Mouse (Mus musculus) CH12.LX (cell line): Measurements from ENCODE around the gene Il1r1. TPM values are rescaled to one million over a fixed set of nuclear protein-coding genes. Genes with fewer than 3 reads are reported as not detected.

Experiments used
- DNase-seq: peaks from one replicate; pipeline ENCODE4 v3.0.0-alpha.2; 2013; ENCODE audit errors: extremely low read depth
- H3K27ac ChIP-seq: 2 replicates; pipeline ENCODE4 v1.5.1; 2012; ENCODE audit warnings: low read depth, mild to moderate bottlenecking, control low read depth, moderate library complexity; ENCODE audit not compliant: insufficient read depth
- H3K27me3 ChIP-seq: replicated peaks from 2 replicates; pipeline ENCODE3; 2012; ENCODE audit warnings: inconsistent platforms
- H3K36me3 ChIP-seq, 2 experiments: replicated peaks in 1 of 2; 2 replicates each; pipeline versions ENCODE3 to v1.6.1; 2012; ENCODE audit warnings: inconsistent platforms in 1 of 2, low read length in 1 of 2, mild to moderate bottlenecking in 1 of 2, mixed read lengths in 1 of 2, moderate library complexity in 1 of 2; ENCODE audit not compliant: control insufficient read depth in 1 of 2, insufficient read depth in 1 of 2
- H3K4me1 ChIP-seq, 2 experiments: 2 replicates each; pipeline ENCODE4 v1.6.1; 2012; ENCODE audit warnings: inconsistent platforms in 1 of 2, moderate library complexity in 1 of 2; ENCODE audit not compliant: insufficient read depth in 2 of 2, control insufficient read depth in 1 of 2
- H3K4me2 ChIP-seq: 2 replicates; pipeline ENCODE4 v1.6.1; 2012; ENCODE audit warnings: low read depth, mild to moderate bottlenecking, control low read depth; ENCODE audit not compliant: poor library complexity, insufficient read depth, severe bottlenecking
- H3K4me3 ChIP-seq, 3 experiments: fragments of 150-350 bp in 1 of 3; sonication (generic) in 1 of 3; replicated peaks in 1 of 3; 2 replicates each; pipeline versions ENCODE3 to v1.5.1; 2011 to 2012; ENCODE audit warnings: low read depth in 2 of 3, low read length in 2 of 3, mild to moderate bottlenecking in 2 of 3, moderate library complexity in 2 of 3, control low read depth in 1 of 3, improper control_type of control experiment in 1 of 3, inconsistent platforms in 1 of 3, mixed read lengths in 1 of 3; ENCODE audit not compliant: poor library complexity in 1 of 3
- H3K79me2 ChIP-seq: replicated peaks from 2 replicates; pipeline ENCODE4 v1.6.1; 2012; ENCODE audit warnings: mild to moderate bottlenecking, moderate library complexity; ENCODE audit not compliant: control insufficient read depth, poor library complexity, insufficient read depth, severe bottlenecking; ENCODE audit errors: extremely low read depth
- H3K9ac ChIP-seq: 2 replicates; pipeline ENCODE4 v1.6.1; 2012; ENCODE audit warnings: low read depth, mild to moderate bottlenecking, control low read depth, moderate library complexity; ENCODE audit not compliant: insufficient read depth
- H3K9me3 ChIP-seq: replicated peaks from 2 replicates; pipeline ENCODE3; 2012; ENCODE audit warnings: low read length, inconsistent platforms, mixed read lengths
- CHD1 ChIP-seq: IDR thresholded peaks from 2 replicates; pipeline ENCODE4 v1.6.1; 2012; ENCODE audit warnings: low read depth, low read length, improper control_type of control experiment, inconsistent platforms
- CHD2 ChIP-seq: IDR thresholded peaks from 2 replicates; pipeline ENCODE4 v1.6.1; 2011; ENCODE audit warnings: low read length, improper control_type of control experiment
- CTCF ChIP-seq, 2 experiments: IDR thresholded peaks in 1 of 2; conservative IDR thresholded peaks in 1 of 2; 2 replicates each; pipeline ENCODE4 v1.5.1; 2011 to 2012; ENCODE audit warnings: low read depth in 2 of 2, low read length in 2 of 2, improper control_type of control experiment in 1 of 2, inconsistent platforms in 1 of 2, mild to moderate bottlenecking in 1 of 2, moderate library complexity in 1 of 2
- ELF1 ChIP-seq: IDR thresholded peaks from 2 replicates; pipeline ENCODE4 v1.6.1; 2014; ENCODE audit warnings: low read depth, mild to moderate bottlenecking, inconsistent platforms, low read length, improper control_type of control experiment
- ETS1 ChIP-seq: conservative IDR thresholded peaks from 2 replicates; pipeline ENCODE4 v1.6.1; 2012; ENCODE audit warnings: low read depth, mild to moderate bottlenecking, inconsistent platforms, low read length, improper control_type of control experiment, moderate library complexity
- GABPA ChIP-seq: IDR thresholded peaks from 2 replicates; pipeline ENCODE4 v1.6.1; 2012; ENCODE audit warnings: low read depth, low read length, improper control_type of control experiment, inconsistent platforms; ENCODE audit not compliant: insufficient replicate concordance
- HCFC1 ChIP-seq: IDR thresholded peaks from 2 replicates; pipeline ENCODE4 v1.6.1; 2012; ENCODE audit warnings: low read depth, mild to moderate bottlenecking, inconsistent platforms, low read length, improper control_type of control experiment
- IRF4 ChIP-seq: IDR thresholded peaks from 2 replicates; pipeline ENCODE4 v1.6.1; 2014; ENCODE audit warnings: low read depth, mild to moderate bottlenecking, inconsistent platforms, low read length, improper control_type of control experiment
- JUN ChIP-seq: IDR thresholded peaks from 2 replicates; pipeline ENCODE4 v1.6.1; 2011; ENCODE audit warnings: low read depth, mild to moderate bottlenecking, low read length, improper control_type of control experiment, moderate library complexity; ENCODE audit not compliant: insufficient read depth
- JUND ChIP-seq: conservative IDR thresholded peaks from 2 replicates; pipeline ENCODE4 v1.6.1; 2011; ENCODE audit warnings: low read depth, low read length, improper control_type of control experiment
- KAT2A ChIP-seq: IDR thresholded peaks from 2 replicates; pipeline ENCODE4 v1.6.1; 2012; ENCODE audit warnings: low read length, improper control_type of control experiment, inconsistent platforms; ENCODE audit not compliant: insufficient replicate concordance
- MAFK ChIP-seq: IDR thresholded peaks from 2 replicates; pipeline ENCODE4 v1.6.1; 2011; ENCODE audit warnings: low read length, improper control_type of control experiment; ENCODE audit not compliant: insufficient replicate concordance
- MAX ChIP-seq: IDR thresholded peaks from 2 replicates; pipeline ENCODE4 v1.6.1; 2011; ENCODE audit warnings: low read length, improper control_type of control experiment
- MAZ ChIP-seq: IDR thresholded peaks from 2 replicates; pipeline ENCODE4 v1.6.1; 2012; ENCODE audit warnings: low read depth, mild to moderate bottlenecking, inconsistent platforms, low read length, improper control_type of control experiment, moderate library complexity
- MEF2A ChIP-seq: IDR thresholded peaks from 2 replicates; pipeline ENCODE4 v1.6.1; 2014; ENCODE audit warnings: low read depth, mild to moderate bottlenecking, inconsistent platforms, low read length, improper control_type of control experiment, borderline replicate concordance
- MXI1 ChIP-seq: IDR thresholded peaks from 2 replicates; pipeline ENCODE4 v1.6.1; 2011; ENCODE audit warnings: mild to moderate bottlenecking, low read depth, low read length, improper control_type of control experiment
- NRF1 ChIP-seq: IDR thresholded peaks from 2 replicates; pipeline ENCODE4 v1.6.1; 2014; ENCODE audit warnings: low read depth, mild to moderate bottlenecking, inconsistent platforms, low read length, improper control_type of control experiment, moderate library complexity
- POLR2A ChIP-seq: IDR thresholded peaks from 2 replicates; pipeline ENCODE4 v1.6.1; 2011; ENCODE audit warnings: low read depth, mild to moderate bottlenecking, improper control_type of control experiment, low read length
- RAD21 ChIP-seq: IDR thresholded peaks from 2 replicates; pipeline ENCODE4 v1.6.1; 2011; ENCODE audit warnings: low read depth, mild to moderate bottlenecking, low read length, improper control_type of control experiment, moderate library complexity
- RCOR1 ChIP-seq: conservative IDR thresholded peaks from 2 replicates; pipeline ENCODE4 v1.6.1; 2012; ENCODE audit warnings: low read depth, mild to moderate bottlenecking, inconsistent platforms, low read length, improper control_type of control experiment
- SIN3A ChIP-seq: IDR thresholded peaks from 2 replicates; pipeline ENCODE4 v1.6.1; 2012; ENCODE audit warnings: low read length, improper control_type of control experiment, inconsistent platforms
- TBP ChIP-seq: conservative IDR thresholded peaks from 2 replicates; pipeline ENCODE4 v1.6.1; 2011; ENCODE audit warnings: low read depth, low read length, improper control_type of control experiment
- TCF12 ChIP-seq: IDR thresholded peaks from 2 replicates; pipeline ENCODE4 v1.6.1; 2014; ENCODE audit warnings: low read depth, mild to moderate bottlenecking, inconsistent platforms, low read length, improper control_type of control experiment
- UBTF ChIP-seq: IDR thresholded peaks from 2 replicates; pipeline ENCODE4 v1.6.1; 2012; ENCODE audit warnings: low read depth, mild to moderate bottlenecking, inconsistent platforms, low read length, improper control_type of control experiment, moderate library complexity
- ZC3H11A ChIP-seq: IDR thresholded peaks from 2 replicates; pipeline ENCODE4 v1.6.1; 2012; ENCODE audit warnings: low read depth, mild to moderate bottlenecking, inconsistent platforms, low read length, improper control_type of control experiment
- ZKSCAN1 ChIP-seq: IDR thresholded peaks from 2 replicates; pipeline ENCODE4 v1.6.1; 2012; ENCODE audit warnings: low read depth, inconsistent platforms, low read length, improper control_type of control experiment, borderline replicate concordance
- ZMIZ1 ChIP-seq: IDR thresholded peaks from 2 replicates; pipeline ENCODE4 v1.6.1; 2012; ENCODE audit warnings: low read depth, mild to moderate bottlenecking, inconsistent platforms, low read length, improper control_type of control experiment
- ZNF384 ChIP-seq: IDR thresholded peaks from 2 replicates; pipeline ENCODE4 v1.6.1; 2012; ENCODE audit warnings: low read depth, low read length, improper control_type of control experiment, inconsistent platforms
- dilution Hi-C: fragments of 300-500 bp; cut with MboI; formaldehyde crosslinking; loops from 2 replicates; pipeline ENCODE4 v1.14.3; 2020; ENCODE audit warnings: low sequenced_read_pairs; ENCODE audit not compliant: extremely low pct_unique_long_range_greater_than_20kb, extremely low pct_ligation_motif_present
- in situ Hi-C: fragments of 300-500 bp; cut with MboI; formaldehyde crosslinking; loops from 3 replicates; pipeline ENCODE4 v1.14.3; 2019; ENCODE audit warnings: low sequenced_read_pairs, low pct_ligation_motif_present, low pct_unique_long_range_greater_than_20kb, mixed read lengths
- polyA plus RNA-seq: library from polyadenylated mRNA; unstranded; fragments of >175 nt; gene quantifications from 2 replicates; pipeline ENCODE4 v1.2.1, GENCODE M21; 2012; ENCODE audit warnings: low read depth; ENCODE audit not compliant: insufficient read length
- total RNA-seq, 2 experiments: library from RNA; depleted of rRNA; stranded (reverse); fragments of 300-350 nt in 1 of 2; fragments of >200 nt in 1 of 2; gene quantifications; 2 replicates each; pipeline ENCODE4 v1.2.3; 2012 to 2014

The Il1r1 gene
- total and polyA plus RNA-seq, 3 experiments: 0.04 TPM; not detected in 2

DNA sequence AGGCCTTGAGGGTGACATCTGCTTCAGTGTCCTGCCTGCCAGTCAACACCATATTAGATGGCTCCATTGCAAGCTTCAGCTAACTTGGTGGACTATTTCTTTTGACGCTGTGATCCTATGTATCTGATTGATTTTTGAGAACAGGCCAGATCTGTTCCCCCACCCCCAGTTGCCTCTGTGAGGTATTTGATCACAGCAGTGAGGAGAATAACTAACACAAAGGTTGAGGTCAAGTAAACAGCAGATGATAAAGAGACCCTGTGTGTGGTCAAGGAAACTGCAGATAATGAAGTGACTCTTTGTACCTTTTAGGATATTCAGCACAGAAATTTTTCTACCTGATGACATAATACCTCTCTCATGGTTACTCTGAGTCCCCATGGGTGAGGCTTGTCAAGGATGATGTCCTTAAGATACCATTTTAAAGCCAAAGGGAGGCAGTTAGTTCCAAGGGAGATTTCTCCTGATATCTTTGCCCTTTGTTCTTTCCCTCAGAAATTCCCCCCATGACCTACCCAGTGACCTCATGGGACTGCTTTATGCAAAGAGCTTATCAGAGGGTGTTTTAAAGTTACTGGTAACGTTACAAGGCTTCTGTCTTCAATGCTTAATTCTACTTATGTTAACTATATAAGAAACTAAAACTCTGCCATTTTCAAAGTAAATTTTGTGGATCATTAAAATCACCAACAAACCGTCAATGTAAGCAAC lies 29.6 kb downstream of the Il1r1 start:
- no peak overlapping the region for H3K9ac ChIP-seq
- no peaks in the 10 kb centered on the region for H3K79me2 ChIP-seq
- no peak for TF ChIP-seq ZC3H11A
- TF ChIP-seq ZNF384: no peak
- no peak for TF ChIP-seq CHD2
- TF ChIP-seq ZMIZ1: no peak
- TF ChIP-seq NRF1: no peak
- no peak for TF ChIP-seq GABPA
- no peak for TF ChIP-seq MAFK
- no peak for TF ChIP-seq JUND
- TF ChIP-seq MAX: no peak
- TF ChIP-seq KAT2A: no peak
- no peak for TF ChIP-seq RAD21
- TF ChIP-seq CTCF (conservative IDR thresholded peaks at IDR 0.05 in 1 of 2, IDR thresholded peaks at IDR 0.05 in 1 of 2; ENCODE audit: low read depth in 2 of 2, low read length in 2 of 2): no peak
- no peak for TF ChIP-seq ZKSCAN1
- TF ChIP-seq, all 38 proteins: peak for 0
- H3K27ac ChIP-seq: no peak overlapping the region
- no peak overlapping the region for H3K4me3 ChIP-seq
- peaks cover 21% of the 10 kb centered on the region for H3K27me3 ChIP-seq
- H3K4me2 ChIP-seq: no peak overlapping the region
- no peaks in the 10 kb centered on the region for H3K36me3 ChIP-seq
- no peak for DNase-seq
- in situ Hi-C loops (no loop called here), dilution Hi-C loops (no loop called here)
- H3K4me1 ChIP-seq: peaks cover 0 to 2% of the 10 kb centered on the region in 2 experiments; a peak in 1 of 4 replicates
- H3K9me3 ChIP-seq: peaks cover 3% of the 10 kb centered on the region

DNA sequence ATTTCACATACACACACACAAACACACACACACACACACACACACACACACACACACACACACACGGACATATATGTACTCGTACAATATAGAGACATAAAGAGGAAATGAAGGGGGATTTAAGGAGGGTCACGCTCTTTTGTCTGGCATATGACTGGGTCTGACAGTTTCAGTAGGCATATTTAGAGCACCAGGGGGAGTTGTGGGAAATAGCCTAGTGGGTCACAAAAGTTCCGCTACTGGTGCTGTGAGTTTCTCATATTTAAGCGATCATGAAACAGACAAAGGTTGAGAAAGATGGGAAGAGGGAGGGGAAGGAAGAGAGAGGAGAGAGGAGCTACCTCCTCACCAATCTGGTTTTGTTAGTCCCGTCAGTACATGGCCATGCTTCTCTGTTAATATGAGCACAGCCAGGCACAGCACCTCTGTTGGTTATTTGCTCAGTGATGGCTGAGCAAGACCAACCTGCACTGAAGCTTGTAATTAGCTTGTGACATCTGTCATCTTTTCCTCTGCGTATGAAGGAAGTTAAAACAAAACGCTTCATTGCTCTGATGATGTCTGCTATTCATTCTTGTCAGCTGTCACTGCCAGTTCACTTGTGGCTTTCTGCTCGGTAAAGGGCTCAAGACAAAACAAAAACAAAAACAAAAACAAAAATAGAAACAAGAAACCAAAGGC lies 37.7 kb downstream of the Il1r1 start:
- no peaks in the 10 kb centered on the region for H3K9me3 ChIP-seq
- in situ Hi-C loops: no loop called here
- dilution Hi-C loops: no loop called here
- no peak overlapping the region for H3K4me3 ChIP-seq
- DNase-seq: peak; percentile 77
- peaks cover 7% of the 10 kb centered on the region for H3K27me3 ChIP-seq
- no peak for TF ChIP-seq TBP
- TF ChIP-seq IRF4: no peak
- no peak for TF ChIP-seq TCF12
- no peak for TF ChIP-seq RCOR1
- no peak for TF ChIP-seq ZKSCAN1
- peak; percentile 39; the same call in 1 of the 2 replicates for TF ChIP-seq JUND
- no peak for TF ChIP-seq MAFK
- TF ChIP-seq KAT2A: no peak
- no peak for TF ChIP-seq HCFC1
- no peak for TF ChIP-seq POLR2A
- TF ChIP-seq NRF1: no peak
- TF ChIP-seq ZNF384: no peak
- no peak for TF ChIP-seq ELF1
- TF ChIP-seq JUN: no peak
- no peak for TF ChIP-seq MAX
- 0 out of 2 replicates have a peak, but pooled peaks have one; percentile 31 for TF ChIP-seq SIN3A
- no peak for TF ChIP-seq UBTF
- no peak for TF ChIP-seq ZMIZ1
- no peak for TF ChIP-seq CHD1
- no peak for TF ChIP-seq MEF2A
- TF ChIP-seq MAZ: no peak
- TF ChIP-seq RAD21: no peak
- no peak for TF ChIP-seq CHD2
- no peak for TF ChIP-seq MXI1
- peak; percentile 65 for TF ChIP-seq ETS1
- no peak overlapping the region for H3K27ac ChIP-seq
- no peak overlapping the region for H3K9ac ChIP-seq
- no peaks in the 10 kb centered on the region for H3K79me2 ChIP-seq
- no peaks in the 10 kb centered on the region for H3K36me3 ChIP-seq
- H3K4me1 ChIP-seq: peaks cover 3 to 26% of the 10 kb centered on the region in 2 experiments
- peak overlapping the region; percentile 25; the same call in 1 of the 2 replicates for H3K4me2 ChIP-seq
